ENCODE assay signal across 20 mouse cellular contexts in the genomic region with DNA sequence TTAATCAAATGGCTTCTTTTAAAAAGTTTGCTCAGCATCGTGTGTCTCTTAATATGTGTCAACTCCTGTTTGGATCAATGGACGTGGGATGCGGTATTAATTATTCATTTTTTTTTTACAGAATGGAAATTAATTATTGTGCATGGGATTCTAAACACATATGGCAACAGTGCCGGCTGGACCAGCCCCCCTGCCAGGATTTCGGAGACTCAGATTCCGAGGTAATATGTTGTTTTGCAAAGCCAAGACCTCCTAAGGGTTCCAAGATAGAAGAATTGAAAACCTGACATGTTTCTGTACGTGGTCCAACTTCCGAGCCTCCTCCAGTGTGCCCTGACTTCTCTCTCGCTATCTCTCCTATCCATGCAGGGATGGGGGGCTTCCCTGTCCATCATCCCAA.
A peak's percentile ranks its signal among the peaks of the same experiment; 100 is the strongest.
DNase-seq lines count a peak whose midpoint lies in the region; ATAC-seq and TF ChIP-seq lines count a peak whose summit lies in the region.
"Had no signal": no experiment of that assay in that cellular context is flagged by ENCODE, and none has a peak within 500 bp of the region (broad histone marks: within the 10 kb centered on the region; RNA-seq: fewer than 3 reads in every experiment).

No protein-coding gene starts in this region.

- H3K9ac ChIP-seq in forebrain, embryonic 15.5 days (replicated peaks): no peak overlapping the region
- H3K9ac ChIP-seq in forebrain, embryonic 11.5 days (ENCODE audit: low read length): no peak overlapping the region
- no peak overlapping the region for H3K9ac ChIP-seq in midbrain, embryonic 14.5 days (replicated peaks; ENCODE audit: low read length)
- H3K9ac ChIP-seq in intestine, embryonic 15.5 days: no peak overlapping the region
- H3K9ac ChIP-seq: heart, embryonic 15.5 days; hindbrain, embryonic 15.5 days had no signal

- no peak for TF ChIP-seq POLR2A in brain, embryonic 14.5 days (IDR thresholded peaks at IDR 0.05; ENCODE audit: borderline replicate concordance, extremely low read depth, insufficient read depth, insufficient read length, poor library complexity, severe bottlenecking)

- H3K4me2 ChIP-seq in forebrain, embryonic 15.5 days (replicated peaks): 0 out of 2 replicates have a peak overlapping the region, but pooled peaks have one; percentile 4
- no peak overlapping the region for H3K4me2 ChIP-seq in forebrain, embryonic 11.5 days (ENCODE audit: low read depth, low read length, severe bottlenecking)
- no peak overlapping the region for H3K4me2 ChIP-seq in midbrain, embryonic 14.5 days (ENCODE audit: low read length)
- H3K4me2 ChIP-seq in intestine, embryonic 15.5 days (replicated peaks): no peak overlapping the region
- H3K4me2 ChIP-seq: heart, embryonic 11.5 days; heart, embryonic 15.5 days; hindbrain, embryonic 15.5 days had no signal

- no peaks in the 10 kb centered on the region for H3K27me3 ChIP-seq in forebrain, embryonic 15.5 days
- H3K27me3 ChIP-seq in forebrain, embryonic 11.5 days (ENCODE audit: control insufficient read depth, insufficient read depth, low read length): no peaks in the 10 kb centered on the region
- H3K27me3 ChIP-seq in midbrain, embryonic 14.5 days (ENCODE audit: control insufficient read depth, insufficient read depth, low read length): no peaks in the 10 kb centered on the region
- H3K27me3 ChIP-seq in intestine, embryonic 15.5 days (replicated peaks): no peaks in the 10 kb centered on the region
- H3K27me3 ChIP-seq: heart, embryonic 15.5 days; hindbrain, embryonic 15.5 days had no signal

- WGBS in forebrain, embryonic 15.5 days: 17% methylated on average over 9 of the region's 9 CpGs
- 62% methylated on average over 9 of the region's 9 CpGs for WGBS in forebrain, embryonic 11.5 days
- 25% methylated on average over 9 of the region's 9 CpGs for WGBS in midbrain, embryonic 14.5 days
- WGBS in intestine, embryonic 15.5 days: 83% methylated on average over 9 of the region's 9 CpGs

- no peak for ATAC-seq in forebrain, embryonic 15.5 days (replicated peaks)
- no peak for ATAC-seq in forebrain, embryonic 11.5 days (replicated peaks; ENCODE audit: low FRiP score)
- ATAC-seq in midbrain, embryonic 14.5 days (ENCODE audit: low FRiP score, low TSS enrichment): no peak
- no peak for ATAC-seq in intestine, embryonic 15.5 days
- ATAC-seq: inflammation-experienced regulatory T-cells, adult 6 months had no signal

- H3K9me3 ChIP-seq in forebrain, embryonic 15.5 days: no peaks in the 10 kb centered on the region
- H3K9me3 ChIP-seq in forebrain, embryonic 11.5 days (ENCODE audit: control insufficient read depth, low read length): no peaks in the 10 kb centered on the region
- no peaks in the 10 kb centered on the region for H3K9me3 ChIP-seq in midbrain, embryonic 14.5 days (ENCODE audit: control insufficient read depth, low read length)
- no peaks in the 10 kb centered on the region for H3K9me3 ChIP-seq in intestine, embryonic 15.5 days
- H3K9me3 ChIP-seq: embryonic facial prominence, embryonic 10.5 days; heart, embryonic 15.5 days; hindbrain, embryonic 10.5 days; hindbrain, embryonic 15.5 days had no signal

- no peak overlapping the region for H3K4me3 ChIP-seq in forebrain, embryonic 15.5 days
- H3K4me3 ChIP-seq in forebrain, embryonic 11.5 days (ENCODE audit: low read depth, low read length): no peak overlapping the region
- H3K4me3 ChIP-seq in midbrain, embryonic 14.5 days (replicated peaks; ENCODE audit: low read depth, low read length): no peak overlapping the region
- H3K4me3 ChIP-seq in intestine, embryonic 15.5 days (replicated peaks): no peak overlapping the region
- H3K4me3 ChIP-seq: embryonic facial prominence, embryonic 10.5 days; heart, adult 2 months; heart, embryonic 15.5 days; hindbrain, embryonic 10.5 days; hindbrain, embryonic 15.5 days had no signal

- intact Hi-C loops in left cerebral cortex, postnatal 4 days (cut with DNase I): no loop called here
- intact Hi-C loops in left cerebral cortex, postnatal 14 days (cut with DNase I): no loop called here

- H3K4me1 ChIP-seq in forebrain, embryonic 15.5 days: peaks cover 23% of the 10 kb centered on the region
- no peaks in the 10 kb centered on the region; the same call in 1 of the 2 replicates for H3K4me1 ChIP-seq in forebrain, embryonic 11.5 days (replicated peaks; ENCODE audit: control insufficient read depth, insufficient read depth, low read length)
- 0 out of 2 replicates have a peak, but pooled peaks cover 5% of the 10 kb centered on the region for H3K4me1 ChIP-seq in midbrain, embryonic 14.5 days (ENCODE audit: control insufficient read depth, insufficient read depth, low read length)
- no peaks in the 10 kb centered on the region for H3K4me1 ChIP-seq in intestine, embryonic 15.5 days (replicated peaks)
- H3K4me1 ChIP-seq: heart, embryonic 15.5 days had no signal

- no peak for DNase-seq in forebrain, embryonic 11.5 days (ENCODE audit: low spot score)
- DNase-seq in left cerebral cortex, postnatal 4 days: peak; percentile 66
- DNase-seq in left cerebral cortex, postnatal 14 days (ENCODE audit: low spot score in 2 of 2): no peak
- peak; percentile 60 for DNase-seq in brain, embryonic 14.5 days (ENCODE audit: low read depth)
- DNase-seq in midbrain, embryonic 14.5 days: peak; percentile 38
- DNase-seq: adrenal gland, adult 2 months; adrenal gland, postnatal 25 days; cerebellum, adult 9-10 months; gastrocnemius, postnatal 14 days; heart, adult 2 months; heart, postnatal 14 days; kidney, adult 11 months had no signal

- no peaks in the 10 kb centered on the region for H3K36me3 ChIP-seq in forebrain, embryonic 15.5 days
- no peaks in the 10 kb centered on the region for H3K36me3 ChIP-seq in forebrain, embryonic 11.5 days (ENCODE audit: control insufficient read depth, insufficient read depth, low read length)
- no peaks in the 10 kb centered on the region for H3K36me3 ChIP-seq in midbrain, embryonic 14.5 days (ENCODE audit: control insufficient read depth, insufficient read depth, low read length)
- no peaks in the 10 kb centered on the region for H3K36me3 ChIP-seq in intestine, embryonic 15.5 days
- H3K36me3 ChIP-seq: embryonic facial prominence, embryonic 10.5 days; heart, embryonic 15.5 days; hindbrain, embryonic 10.5 days; hindbrain, embryonic 15.5 days had no signal

- TF ChIP-seq CTCF in brain, embryonic 14.5 days (IDR thresholded peaks at IDR 0.05; ENCODE audit: borderline replicate concordance, extremely low read depth, insufficient read depth, insufficient read length): no peak

- H3K27ac ChIP-seq in forebrain, embryonic 15.5 days (replicated peaks): no peak overlapping the region
- H3K27ac ChIP-seq in forebrain, embryonic 11.5 days (ENCODE audit: low read depth, low read length): no peak overlapping the region
- H3K27ac ChIP-seq in midbrain, embryonic 14.5 days (replicated peaks; ENCODE audit: low read depth, low read length): no peak overlapping the region
- no peak overlapping the region for H3K27ac ChIP-seq in intestine, embryonic 15.5 days
- H3K27ac ChIP-seq: heart, adult 2 months; heart, embryonic 15.5 days; hindbrain, embryonic 10.5 days; hindbrain, embryonic 15.5 days had no signal

Comparison
In these comparisons a context has a peak if more than half of its experiments do, and no peak if none do; other contexts are left out.
1. DNase-seq: peak in left cerebral cortex, postnatal 4 days (single experiment), brain, embryonic 14.5 days (single experiment) and midbrain, embryonic 14.5 days (single experiment); none in forebrain, embryonic 11.5 days (single experiment) and left cerebral cortex, postnatal 14 days (0 of 2).